Mouse (Mus musculus) liver, embryonic 14.5 days (tissue): Measurements from ENCODE around the gene Bpifb2. TPM values are rescaled to one million over a fixed set of nuclear protein-coding genes. Genes with fewer than 3 reads are reported as not detected.

Experiments used
- ATAC-seq: fragments of 200-750 bp; cut with Nextera tagmentation; 2 replicates; pipeline ENCODE4 v1.8.0; 2017; ENCODE audit warnings: moderate number of reproducible peaks, mild to moderate bottlenecking, moderate library complexity; ENCODE audit not compliant: insufficient read depth
- DNase-seq, 3 experiments: peaks; one replicate each; pipeline ENCODE4 v3.0.0-alpha.2; 2012 to 2013; ENCODE audit warnings: low read depth in 3 of 3, low spot score in 3 of 3
- H3K27ac ChIP-seq: fragments of 300-500 bp; sonication (generic); 2 replicates; pipeline ENCODE4 v1.5.1; 2014; ENCODE audit warnings: moderate library complexity, mild to moderate bottlenecking, control low read depth, inconsistent platforms
- H3K27me3 ChIP-seq: fragments of 300-500 bp; sonication (generic); 2 replicates; pipeline ENCODE4 v1.6.1; 2014; ENCODE audit warnings: mild to moderate bottlenecking, low read length, moderate library complexity; ENCODE audit not compliant: control insufficient read depth, insufficient read depth
- H3K36me3 ChIP-seq: fragments of 300-500 bp; sonication (generic); replicated peaks from 2 replicates; pipeline ENCODE4 v1.6.1; 2014; ENCODE audit warnings: low read depth; ENCODE audit not compliant: control insufficient read depth, insufficient read depth
- H3K4me1 ChIP-seq, 2 experiments: fragments of 200-500 bp in 1 of 2; fragments of 300-500 bp in 1 of 2; sonication (generic) in 1 of 2; replicated peaks; 2 replicates each; pipeline ENCODE4 v1.6.1; 2012 to 2014; ENCODE audit warnings: antibody characterized with exemption in 1 of 2, inconsistent platforms in 1 of 2, low read length in 1 of 2; ENCODE audit not compliant: control insufficient read depth in 2 of 2, insufficient read depth in 2 of 2
- H3K4me2 ChIP-seq: fragments of 300-500 bp; sonication (generic); 2 replicates; pipeline ENCODE4 v1.6.1; 2014; ENCODE audit warnings: low read depth, mild to moderate bottlenecking, control low read depth, moderate library complexity
- H3K4me3 ChIP-seq, 2 experiments: fragments of 200-500 bp in 1 of 2; fragments of 300-500 bp in 1 of 2; sonication (generic) in 1 of 2; 2 replicates each; pipeline ENCODE4 v1.5.1; 2012 to 2014; ENCODE audit warnings: low read depth in 2 of 2, low read length in 2 of 2, mild to moderate bottlenecking in 2 of 2, control low read depth in 1 of 2, inconsistent platforms in 1 of 2, moderate library complexity in 1 of 2; ENCODE audit not compliant: insufficient read depth in 1 of 2
- H3K9ac ChIP-seq: fragments of 300-500 bp; sonication (generic); replicated peaks from 2 replicates; pipeline ENCODE4 v1.6.1; 2014; ENCODE audit warnings: mild to moderate bottlenecking, control low read depth, moderate library complexity
- H3K9me3 ChIP-seq: fragments of 300-500 bp; sonication (generic); 2 replicates; pipeline ENCODE4 v1.6.1; 2016; ENCODE audit warnings: low read length, mixed read lengths; ENCODE audit not compliant: control insufficient read depth
- CTCF ChIP-seq: IDR thresholded peaks from 2 replicates; pipeline ENCODE4 v1.5.1; 2016; ENCODE audit warnings: antibody characterized with exemption, low read depth, control low read depth
- EP300 ChIP-seq: IDR thresholded peaks from 2 replicates; pipeline ENCODE4 v1.6.1; 2016; ENCODE audit warnings: antibody characterized with exemption, low read depth
- WGBS: fragments of 180-500 bp; shearing (Covaris S2); extraction: QIAGEN DNeasy Blood & Tissue Kit; methylation state at CpG from one replicate; pipeline ENCODE4 v1.1.7; 2014; ENCODE audit not compliant: insufficient replicate concordance; 5-methylcytosine and 5-hydroxymethylcytosine counted together
- polyA plus RNA-seq, 2 experiments: library from polyadenylated mRNA; depleted of rRNA in 1 of 2; stranded (reverse) in 1 of 2; unstranded in 1 of 2; fragments of >200 nt; fragmentation: Nextera tagmentation in 1 of 2; extraction: Ambion mirVana in 1 of 2; gene quantifications; 2 replicates each; pipeline versions ENCODE4 v1.2.1 to v1.2.3; 2012 to 2014

Gene Bpifb2
- polyA plus RNA-seq, 2 experiments: not detected

- H3K36me3 ChIP-seq: no peaks in the 10 kb centered on the region
- H3K9me3 ChIP-seq: no peaks in the 10 kb centered on the region
- H3K27me3 ChIP-seq: no peaks in the 10 kb centered on the region
- TF ChIP-seq CTCF (no peak), EP300 (no peak)
- H3K27ac ChIP-seq: no peak within 1 kb of the TSS
- ATAC-seq (no peak), DNase-seq (no peak)
- no peak within 1 kb of the TSS for H3K9ac ChIP-seq
- H3K4me2 ChIP-seq: no peak within 1 kb of the TSS
- 58% methylated on average over 8 of the region's 8 CpGs for WGBS
- no peak within 1 kb of the TSS for H3K4me3 ChIP-seq
- H3K4me1 ChIP-seq: no peaks in the 10 kb centered on the region
Observed at GRCm38 (mm10) chr2:153917930-153918329, 43.1 kb downstream of the Bpifb2 start, which contains the start of gene Bpifb3. TSS of gene Bpifb3 (plus strand) at chr2:153918230.

GRCm38 (mm10) chr2:153921246-153921645 is 46.4 kb downstream of the Bpifb2 start:
- no peak for ATAC-seq

GRCm38 (mm10) chr2:153929871-153930413 is 55.1 kb downstream of the Bpifb2 start:
- Histone ChIP-seq H3K36me3 (no peaks in the 10 kb centered on the region), H3K9me3 (no peaks in the 10 kb centered on the region), H3K4me3 (no peak overlapping the region), H3K4me1 (no peaks in the 10 kb centered on the region), H3K27ac (no peak overlapping the region), H3K4me2 (no peak overlapping the region), H3K27me3 (no peaks in the 10 kb centered on the region), H3K9ac (no peak overlapping the region)
- WGBS: 32% methylated on average over 3 of the region's 3 CpGs
- DNase-seq (peak in 1 of 3 experiments; percentile 14), ATAC-seq (no peak)
- TF ChIP-seq EP300 (no peak), CTCF (peak; percentile 91)

More at GRCm38 (mm10) chr2:153921246-153921645, 46.4 kb downstream of the Bpifb2 start:
- H3K27ac ChIP-seq: no peak overlapping the region
- H3K9me3 ChIP-seq: no peaks in the 10 kb centered on the region
- H3K4me2 ChIP-seq: no peak overlapping the region
- H3K36me3 ChIP-seq: no peaks in the 10 kb centered on the region
- no peak overlapping the region for H3K9ac ChIP-seq
- no peaks in the 10 kb centered on the region for H3K4me1 ChIP-seq
- 63% methylated on average over 6 of the region's 6 CpGs for WGBS
- H3K27me3 ChIP-seq: no peaks in the 10 kb centered on the region
- no peak overlapping the region for H3K4me3 ChIP-seq
- TF ChIP-seq CTCF: no peak
- no peak for TF ChIP-seq EP300
- DNase-seq: no peak

- Histone ChIP-seq H3K9ac (no peak overlapping the region), H3K4me2 (no peak overlapping the region), H3K36me3 (no peaks in the 10 kb centered on the region), H3K27me3 (no peaks in the 10 kb centered on the region), H3K4me3 (no peak overlapping the region), H3K4me1 (no peaks in the 10 kb centered on the region), H3K27ac (no peak overlapping the region), H3K9me3 (no peaks in the 10 kb centered on the region)
- DNase-seq (no peak), ATAC-seq (no peak)
- no peak for TF ChIP-seq CTCF
- TF ChIP-seq EP300: no peak
- WGBS: 66% methylated on average over 6 of the region's 6 CpGs
Observed at GRCm38 (mm10) chr2:153931125-153931524, 56.3 kb downstream of the Bpifb2 start.

GRCm38 (mm10) chr2:153933311-153933710 is 58.5 kb downstream of the Bpifb2 start:
- WGBS: 60% methylated on average over 6 of the region's 6 CpGs
- H3K4me3 ChIP-seq: no peak overlapping the region
- no peak overlapping the region for H3K4me2 ChIP-seq
- no peak for TF ChIP-seq CTCF
- TF ChIP-seq EP300: no peak
- ATAC-seq: no peak
- no peaks in the 10 kb centered on the region for H3K9me3 ChIP-seq
- no peak overlapping the region for H3K9ac ChIP-seq
- H3K27ac ChIP-seq: no peak overlapping the region
- no peak for DNase-seq
- no peaks in the 10 kb centered on the region for H3K4me1 ChIP-seq
- no peaks in the 10 kb centered on the region for H3K27me3 ChIP-seq
- no peaks in the 10 kb centered on the region for H3K36me3 ChIP-seq
